Mouse (Mus musculus) hematopoietic multipotent progenitor cell, adult 10-12 weeks (in vitro differentiated cells): ENCODE results near the gene Pim1. TPM values are rescaled to one million over a fixed set of nuclear protein-coding genes. Genes with fewer than 3 reads are reported as not detected.

Experiments
- polyA plus RNA-seq: library from polyadenylated mRNA; stranded (reverse); fragments of >175 nt; gene quantifications from 2 replicates; pipeline ENCODE4 v1.2.3, GENCODE M21; 2012; ENCODE audit warnings: low replicate concordance

Pim1 gene
- 73.2 and 209 TPM in 2 replicates for polyA plus RNA-seq

DNA sequence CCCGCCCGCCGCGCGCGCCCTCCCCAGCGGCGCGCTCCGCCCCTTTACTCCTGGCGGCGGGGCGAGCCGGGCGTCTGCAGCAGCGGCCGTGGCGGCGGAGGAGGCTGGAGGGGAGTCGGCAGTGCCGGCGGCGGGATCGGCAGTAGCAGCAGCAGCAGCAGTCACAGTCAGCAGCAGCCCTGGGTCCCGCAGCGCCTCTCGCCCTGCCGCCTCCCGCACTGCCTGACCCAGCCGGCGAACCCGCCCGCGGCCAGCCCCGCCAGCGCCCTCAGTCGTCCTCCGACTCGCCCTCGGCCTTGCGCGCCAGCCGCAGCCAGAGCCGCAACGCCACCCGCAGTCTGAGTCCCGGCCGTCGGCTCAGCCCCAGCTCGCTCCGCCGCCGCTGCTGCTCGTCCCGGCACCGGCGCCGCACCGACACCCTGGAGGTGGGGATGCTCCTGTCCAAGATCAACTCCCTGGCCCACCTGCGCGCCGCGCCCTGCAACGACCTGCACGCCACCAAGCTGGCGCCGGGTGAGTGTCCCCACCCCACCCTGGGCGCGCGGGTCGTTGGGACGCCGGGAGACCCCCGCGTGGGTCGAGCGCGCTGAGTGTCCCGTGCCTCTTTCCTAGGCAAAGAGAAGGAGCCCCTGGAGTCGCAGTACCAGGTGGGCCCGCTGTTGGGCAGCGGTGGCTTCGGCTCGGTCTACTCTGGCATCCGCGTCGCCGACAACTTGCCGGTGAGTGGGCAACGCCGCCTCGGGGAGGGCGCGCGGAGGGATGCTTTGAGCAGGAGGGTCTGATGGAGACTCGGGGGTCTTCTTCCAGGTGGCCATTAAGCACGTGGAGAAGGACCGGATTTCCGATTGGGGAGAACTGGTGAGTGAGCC, at the start of gene Pim1:
TSS of gene Pim1 (plus strand) at position 41 of the 869 bp plus-strand sequence.

Other genes starting within 250 kb of the Pim1 start
- 2.5 and 17.9 TPM in 2 replicates for gene Ppil1, start 226.6 kb upstream of the Pim1 start, polyA plus RNA-seq
- 28.9 and 35.7 TPM in 2 replicates for gene BC004004, start 222.0 kb upstream of the Pim1 start, polyA plus RNA-seq
- gene Pi16, start 173.1 kb upstream of the Pim1 start, polyA plus RNA-seq, result 27.6 and 77.3 TPM in 2 replicates
- gene Mtch1, start 142.8 kb upstream of the Pim1 start, polyA plus RNA-seq, result 107 and 147 TPM in 2 replicates
- 243 and 259 TPM in 2 replicates for gene Fgd2, start 129.8 kb upstream of the Pim1 start, polyA plus RNA-seq
- gene Gm17657, start 58.9 kb downstream of the Pim1 start, polyA plus RNA-seq, result not detected in 2 replicates
- 37.5 and 54.1 TPM in 2 replicates for gene Tbc1d22b, start 59.0 kb downstream of the Pim1 start, polyA plus RNA-seq
- not detected in 2 replicates for gene Tmem217, start 61.6 kb downstream of the Pim1 start, polyA plus RNA-seq
- 17.6 and 28.0 TPM in 2 replicates for gene Rnf8, start 124.0 kb downstream of the Pim1 start, polyA plus RNA-seq
- 0.51 and 0.69 TPM in 2 replicates for gene Gm28043, start 124.1 kb downstream of the Pim1 start, polyA plus RNA-seq
- gene Cmtr1, start 169.8 kb downstream of the Pim1 start, polyA plus RNA-seq, result 78.4 and 109 TPM in 2 replicates
- 3.3 and 8.9 TPM in 2 replicates for gene Ccdc167, start 226.3 kb downstream of the Pim1 start, polyA plus RNA-seq